Mouse (Mus musculus) testis, adult 2 months (tissue): ENCODE data around the gene Nat8.

Source experiments
- CTCF ChIP-seq: fragments of 200-500 bp; IDR thresholded peaks from 2 replicates; pipeline ENCODE4 v1.5.1; 2012; ENCODE audit warnings: low read depth, mild to moderate bottlenecking, inconsistent platforms, low read length, moderate library complexity; ENCODE audit not compliant: control insufficient read depth, insufficient read depth, insufficient replicate concordance
- POLR2A ChIP-seq: fragments of 200-500 bp; IDR thresholded peaks from 2 replicates; pipeline ENCODE4 v1.6.1; 2012; ENCODE audit warnings: low read depth, mild to moderate bottlenecking, inconsistent platforms, low read length, moderate library complexity; ENCODE audit not compliant: control insufficient read depth

DNA sequence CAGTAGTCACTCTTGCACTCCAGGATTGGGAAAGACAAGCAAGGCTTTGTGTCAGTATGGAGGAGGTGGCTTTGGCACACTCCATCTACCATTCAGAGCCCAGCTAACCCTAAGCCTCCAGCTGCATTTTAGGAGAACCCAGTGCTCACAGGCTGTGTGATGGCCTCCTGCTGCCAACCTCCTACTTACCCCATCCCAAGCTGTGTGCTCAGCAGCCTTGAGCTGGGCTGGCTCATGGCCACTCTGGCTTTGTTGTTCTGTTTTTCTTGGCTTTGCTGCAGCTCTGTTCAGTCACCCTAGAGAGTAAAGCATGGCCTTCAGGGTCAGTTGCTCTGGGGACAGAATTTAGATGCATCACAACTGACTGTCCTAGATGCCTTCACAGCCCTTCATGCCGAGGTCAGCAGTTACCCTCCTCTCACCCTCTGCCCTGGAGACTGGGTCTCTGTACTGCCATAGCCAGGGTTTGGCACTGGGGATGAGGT is 24.4 kb upstream of the Nat8 start:
- TF ChIP-seq CTCF (no peak), POLR2A (no peak)
